Mouse (Mus musculus): Measurements from ENCODE around the gene Gm5475. TPM values are rescaled to one million over a fixed set of nuclear protein-coding genes. Genes with fewer than 3 reads are reported as not detected.

Gene Gm5475
- polyA plus RNA-seq, 1 experiment, result 0.02 TPM

GRCm38 (mm10) chr15:100468295-100469188 is 46.6 kb downstream of the Gm5475 start, which contains the start of gene Letmd1:
Gene Letmd1, plus strand, starts transcription at chr15:100469023.
- Histone ChIP-seq H3K79me2 (ENCODE audit: control insufficient read depth, insufficient read depth) (peaks cover 12% of the 10 kb centered on the region), H3K36me3 (ENCODE audit: control insufficient read depth, insufficient read depth) (peaks cover 20% of the 10 kb centered on the region), H3K79me3 (ENCODE audit: low read depth) (no peaks in the 10 kb centered on the region), H3ac (ENCODE audit: control insufficient read depth, insufficient read length, low read depth) (peak within 1 kb of the TSS; percentile 82), H3K4me3 (ENCODE audit: insufficient read depth, poor library complexity, severe bottlenecking) (peak within 1 kb of the TSS; percentile 91), H3K27me3 (ENCODE audit: control insufficient read depth, insufficient read depth, insufficient read length) (no peaks in the 10 kb centered on the region)
- TF ChIP-seq CTCF (IDR thresholded peaks at IDR 0.05; ENCODE audit: control insufficient read depth, insufficient read depth, insufficient read length) (peak; percentile 98), MYOD1 (IDR thresholded peaks at IDR 0.05; ENCODE audit: control insufficient read depth, insufficient read length, low read depth) (no peak), MAX (IDR thresholded peaks at IDR 0.05) (peak; percentile 89), FOSL1 (IDR thresholded peaks at IDR 0.05; ENCODE audit: insufficient read depth, low read length, poor library complexity, severe bottlenecking) (no peak)

- peak overlapping the region; percentile 82 for H3ac ChIP-seq (ENCODE audit: control insufficient read depth, insufficient read length, low read depth)
- no peaks in the 10 kb centered on the region for H3K79me3 ChIP-seq (ENCODE audit: low read depth)
- peak overlapping the region; percentile 91 for H3K4me3 ChIP-seq (ENCODE audit: insufficient read depth, poor library complexity, severe bottlenecking)
- no peak for TF ChIP-seq CTCF (IDR thresholded peaks at IDR 0.05; ENCODE audit: control insufficient read depth, insufficient read depth, insufficient read length)
- TF ChIP-seq MYOG (IDR thresholded peaks at IDR 0.05; ENCODE audit: control insufficient read depth, extremely low read depth, insufficient read length), result no peak
- TF ChIP-seq CEBPB (IDR thresholded peaks at IDR 0.05; ENCODE audit: low read depth), result no peak
- TF ChIP-seq MYOD1 (IDR thresholded peaks at IDR 0.05; ENCODE audit: control insufficient read depth, insufficient read length, low read depth), result no peak
- TF ChIP-seq FOSL1 (IDR thresholded peaks at IDR 0.05; ENCODE audit: insufficient read depth, low read length, poor library complexity, severe bottlenecking), result no peak
- no peak for TF ChIP-seq MAX (IDR thresholded peaks at IDR 0.05)
- TF ChIP-seq USF1 (IDR thresholded peaks at IDR 0.05; ENCODE audit: low read depth), result no peak
- no peaks in the 10 kb centered on the region for H3K27me3 ChIP-seq (ENCODE audit: control insufficient read depth, insufficient read depth, insufficient read length)
- H3K36me3 ChIP-seq (ENCODE audit: control insufficient read depth, insufficient read depth), result peaks cover 27% of the 10 kb centered on the region
- peaks cover 12% of the 10 kb centered on the region for H3K79me2 ChIP-seq (ENCODE audit: control insufficient read depth, insufficient read depth)
These were observed 47.2 kb downstream of the Gm5475 start for GRCm38 (mm10) chr15:100469189-100469545.

- Histone ChIP-seq H3K79me2 (ENCODE audit: control insufficient read depth, insufficient read depth) (peaks cover 12% of the 10 kb centered on the region), H3K79me3 (ENCODE audit: low read depth) (no peaks in the 10 kb centered on the region), H3ac (ENCODE audit: control insufficient read depth, insufficient read length, low read depth) (no peak overlapping the region), H3K36me3 (ENCODE audit: control insufficient read depth, insufficient read depth) (peaks cover 35% of the 10 kb centered on the region), H3K4me3 (ENCODE audit: insufficient read depth, poor library complexity, severe bottlenecking) (no peak overlapping the region), H3K27me3 (ENCODE audit: control insufficient read depth, insufficient read depth, insufficient read length) (no peaks in the 10 kb centered on the region)
- no peak for TF ChIP-seq FOSL1 (IDR thresholded peaks at IDR 0.05; ENCODE audit: insufficient read depth, low read length, poor library complexity, severe bottlenecking)
These were observed 48.1 kb downstream of the Gm5475 start for GRCm38 (mm10) chr15:100470037-100470436.

- no peak overlapping the region for H3ac ChIP-seq (ENCODE audit: control insufficient read depth, insufficient read length, low read depth)
- peaks cover 73% of the 10 kb centered on the region for H3K36me3 ChIP-seq (ENCODE audit: control insufficient read depth, insufficient read depth)
- no peaks in the 10 kb centered on the region for H3K27me3 ChIP-seq (ENCODE audit: control insufficient read depth, insufficient read depth, insufficient read length)
- TF ChIP-seq FOSL1 (IDR thresholded peaks at IDR 0.05; ENCODE audit: insufficient read depth, low read length, poor library complexity, severe bottlenecking) (no peak), MAX (IDR thresholded peaks at IDR 0.05) (no peak), MYOD1 (IDR thresholded peaks at IDR 0.05; ENCODE audit: control insufficient read depth, insufficient read length, low read depth) (no peak), CEBPB (IDR thresholded peaks at IDR 0.05; ENCODE audit: low read depth) (no peak), USF1 (IDR thresholded peaks at IDR 0.05; ENCODE audit: low read depth) (no peak), MYOG (IDR thresholded peaks at IDR 0.05; ENCODE audit: control insufficient read depth, extremely low read depth, insufficient read length) (no peak), CTCF (IDR thresholded peaks at IDR 0.05; ENCODE audit: control insufficient read depth, insufficient read depth, insufficient read length) (no peak)
- H3K4me3 ChIP-seq (ENCODE audit: insufficient read depth, poor library complexity, severe bottlenecking), result no peak overlapping the region
- peaks cover 12% of the 10 kb centered on the region for H3K79me2 ChIP-seq (ENCODE audit: control insufficient read depth, insufficient read depth)
- H3K79me3 ChIP-seq (ENCODE audit: low read depth), result no peaks in the 10 kb centered on the region
These were observed 52.1 kb downstream of the Gm5475 start for GRCm38 (mm10) chr15:100473926-100474503.

Other genes with a start within 250 kb of the Gm5475 start
- gene Atf1, start 194.3 kb upstream of the Gm5475 start, polyA plus RNA-seq (2012; fragmentation: generic; extraction: Trizol), result 29.6 TPM
- gene Tmprss12, start 141.3 kb upstream of the Gm5475 start, polyA plus RNA-seq (2012; fragmentation: generic; extraction: Trizol), result not detected
- gene Mettl7a1, start 118.0 kb upstream of the Gm5475 start, polyA plus RNA-seq (2012; fragmentation: generic; extraction: Trizol), result 4.5 TPM
- not detected for gene Mettl7a3, start 87.2 kb upstream of the Gm5475 start, polyA plus RNA-seq (2012; fragmentation: generic; extraction: Trizol)
- not detected for gene Methig1, start 69.0 kb upstream of the Gm5475 start, polyA plus RNA-seq (2012; fragmentation: generic; extraction: Trizol)
- not detected for gene Mettl7a2, start 68.9 kb upstream of the Gm5475 start, polyA plus RNA-seq (2012; fragmentation: generic; extraction: Trizol)
- gene Higd1c, start 57.6 kb upstream of the Gm5475 start, polyA plus RNA-seq (2012; fragmentation: generic; extraction: Trizol), result not detected
- gene Slc11a2, start 2.9 kb downstream of the Gm5475 start, polyA plus RNA-seq (2012; fragmentation: generic; extraction: Trizol), result 34.3 TPM
- 34.0 TPM for gene Letmd1, start 46.9 kb downstream of the Gm5475 start, polyA plus RNA-seq (2012; fragmentation: generic; extraction: Trizol)
- gene Csrnp2, start 73.3 kb downstream of the Gm5475 start, polyA plus RNA-seq (2012; fragmentation: generic; extraction: Trizol), result 11.6 TPM
- gene Tfcp2, start 129.9 kb downstream of the Gm5475 start, polyA plus RNA-seq (2012; fragmentation: generic; extraction: Trizol), result 10.3 TPM
- 5.5 TPM for gene Pou6f1, start 177.8 kb downstream of the Gm5475 start, polyA plus RNA-seq (2012; fragmentation: generic; extraction: Trizol)
- 142 TPM for gene Dazap2, start 193.2 kb downstream of the Gm5475 start, polyA plus RNA-seq (2012; fragmentation: generic; extraction: Trizol)
- gene Smagp, start 214.8 kb downstream of the Gm5475 start, polyA plus RNA-seq (2012; fragmentation: generic; extraction: Trizol), result 0.21 TPM
- not detected for gene Bin2, start 247.4 kb downstream of the Gm5475 start, polyA plus RNA-seq (2012; fragmentation: generic; extraction: Trizol)

All from C2C12 (cell line).